ENCODE assay signal across 22 mouse cellular contexts in genomic region chr17:27790976-27791375, GRCm38 (mm10). TPM values are rescaled to one million over a fixed set of nuclear protein-coding genes. Genes with fewer than 3 reads are reported as not detected.
DNase-seq lines count a peak whose midpoint lies in the region; ATAC-seq and TF ChIP-seq lines count a peak whose summit lies in the region.
"Had no signal": no experiment of that assay in that cellular context is flagged by ENCODE, and none has a peak within 500 bp of the region (broad histone marks: within the 10 kb centered on the region; RNA-seq: fewer than 3 reads in every experiment).

No protein-coding gene starts in this region.

- no peaks in the 10 kb centered on the region for H3K27me3 ChIP-seq in kidney, postnatal 0 days (ENCODE audit: insufficient read depth, low read length)
- H3K27me3 ChIP-seq in kidney, embryonic 15.5 days = no peaks in the 10 kb centered on the region
- no peaks in the 10 kb centered on the region for H3K27me3 ChIP-seq in stomach, postnatal 0 days (ENCODE audit: control insufficient read depth, insufficient read depth, low read length)
- H3K27me3 ChIP-seq: embryonic facial prominence, embryonic 15.5 days; heart, embryonic 12.5 days; hindbrain, embryonic 15.5 days had no signal

- 86% methylated on average over 2 of the region's 2 CpGs for WGBS in kidney, postnatal 0 days
- 92% methylated on average over 2 of the region's 2 CpGs for WGBS in kidney, embryonic 15.5 days
- 77% methylated on average over 2 of the region's 2 CpGs for WGBS in stomach, postnatal 0 days

- H3K9ac ChIP-seq in kidney, postnatal 0 days (ENCODE audit: low read depth, low read length) = no peak overlapping the region
- H3K9ac ChIP-seq in kidney, embryonic 15.5 days = no peak overlapping the region
- 0 out of 2 replicates have a peak overlapping the region, but pooled peaks have one; percentile 27 for H3K9ac ChIP-seq in stomach, postnatal 0 days (ENCODE audit: low read length)
- H3K9ac ChIP-seq: embryonic facial prominence, embryonic 15.5 days; heart, embryonic 12.5 days; hindbrain, embryonic 15.5 days had no signal

- TF ChIP-seq EP300 in stomach, postnatal 0 days (optimal IDR thresholded peaks at IDR 0.05) = no peak

- peak; percentile 76; the same call in 1 of the 2 replicates for ATAC-seq in frontal cortex, adult (ENCODE audit: low TSS enrichment)
- ATAC-seq in kidney, postnatal 0 days (replicated peaks; ENCODE audit: low FRiP score, low read depth) = no peak
- ATAC-seq in kidney, embryonic 15.5 days (replicated peaks; ENCODE audit: low FRiP score) = no peak
- no peak for ATAC-seq in stomach, postnatal 0 days (ENCODE audit: low FRiP score, low TSS enrichment)
- ATAC-seq: forebrain, embryonic 14.5 days had no signal

- no peak overlapping the region for H3K4me3 ChIP-seq in kidney, postnatal 0 days (replicated peaks; ENCODE audit: low read depth, low read length)
- no peak overlapping the region for H3K4me3 ChIP-seq in kidney, embryonic 15.5 days (replicated peaks)
- no peak overlapping the region for H3K4me3 ChIP-seq in stomach, postnatal 0 days (ENCODE audit: low read depth, low read length)
- H3K4me3 ChIP-seq: embryonic facial prominence, embryonic 15.5 days; erythroblast, embryonic 14.5 days; forebrain, embryonic 10.5 days; heart, embryonic 12.5 days; hindbrain, embryonic 15.5 days had no signal

- DNase-seq in frontal cortex, postnatal 14 days (ENCODE audit: low spot score in 2 of 2) = no peak
- no peak for DNase-seq in kidney, postnatal 0 days (ENCODE audit: low spot score)
- DNase-seq in right cerebral cortex, adult 18-20 months = peak; percentile 27
- DNase-seq in right cerebral cortex, postnatal 10 days (ENCODE audit: low spot score in 2 of 2) = no peak
- no peak for DNase-seq in stomach, postnatal 0 days (ENCODE audit: low spot score)
- no peak for DNase-seq in thymus, postnatal 0 days (ENCODE audit: low spot score)
- DNase-seq: adrenal gland, postnatal 10 days; B cell, adult 2 months; cerebellum, adult 2 months; cerebellum, postnatal 14 days; embryo, embryonic 11 days; gastrocnemius, postnatal 25 days; heart, postnatal 36 days had no signal

- 0 out of 2 replicates have a peak, but pooled peaks cover 4% of the 10 kb centered on the region for H3K36me3 ChIP-seq in kidney, postnatal 0 days (ENCODE audit: insufficient read depth, low read length)
- H3K36me3 ChIP-seq in kidney, embryonic 15.5 days = peaks cover 26% of the 10 kb centered on the region
- H3K36me3 ChIP-seq in stomach, postnatal 0 days (ENCODE audit: control insufficient read depth, insufficient read depth, low read length) = peaks cover 6% of the 10 kb centered on the region; the same call in 1 of the 2 replicates

- H3K27ac ChIP-seq in kidney, postnatal 0 days = no peak overlapping the region
- H3K27ac ChIP-seq in kidney, embryonic 15.5 days = no peak overlapping the region
- H3K27ac ChIP-seq in stomach, postnatal 0 days (replicated peaks) = no peak overlapping the region
- H3K27ac ChIP-seq: embryonic facial prominence, embryonic 15.5 days; forebrain, embryonic 10.5 days; hindbrain, embryonic 15.5 days had no signal

- TF ChIP-seq CTCF in kidney, postnatal 0 days (IDR thresholded peaks at IDR 0.05; ENCODE audit: low read depth) = 0 out of 2 replicates have a peak, but pooled peaks have one; percentile 3
- no peak for TF ChIP-seq CTCF in stomach, postnatal 0 days (IDR thresholded peaks at IDR 0.05; ENCODE audit: low read depth)

- H3K4me2 ChIP-seq in kidney, postnatal 0 days (ENCODE audit: low read length) = no peak overlapping the region
- H3K4me2 ChIP-seq in kidney, embryonic 15.5 days = no peak overlapping the region
- no peak overlapping the region for H3K4me2 ChIP-seq in stomach, postnatal 0 days (replicated peaks; ENCODE audit: low read depth)
- H3K4me2 ChIP-seq: embryonic facial prominence, embryonic 15.5 days; heart, embryonic 12.5 days; hindbrain, embryonic 15.5 days had no signal

- H3K4me1 ChIP-seq in kidney, postnatal 0 days (replicated peaks; ENCODE audit: insufficient read depth, low read length) = no peaks in the 10 kb centered on the region
- peaks cover 10% of the 10 kb centered on the region; the same call in 1 of the 2 replicates for H3K4me1 ChIP-seq in kidney, embryonic 15.5 days
- H3K4me1 ChIP-seq in stomach, postnatal 0 days (replicated peaks; ENCODE audit: control insufficient read depth, insufficient read depth) = peaks cover 2% of the 10 kb centered on the region; the same call in 1 of the 2 replicates
- H3K4me1 ChIP-seq: forebrain, embryonic 10.5 days had no signal

- no peaks in the 10 kb centered on the region for H3K9me3 ChIP-seq in kidney, postnatal 0 days (replicated peaks; ENCODE audit: low read length)
- H3K9me3 ChIP-seq in kidney, embryonic 15.5 days (replicated peaks) = no peaks in the 10 kb centered on the region
- no peaks in the 10 kb centered on the region for H3K9me3 ChIP-seq in stomach, postnatal 0 days (ENCODE audit: control insufficient read depth, low read length)
- H3K9me3 ChIP-seq: embryonic facial prominence, embryonic 15.5 days; forebrain, embryonic 10.5 days; G1E; heart, embryonic 12.5 days; hindbrain, embryonic 15.5 days had no signal

RNA-seq across cellular contexts. Expression of gene D17Wsu92e, which starts 29.5 kb away (rescaled TPM):
- polyA plus RNA-seq in kidney, postnatal 0 days (2015; fragmentation: Nextera tagmentation; extraction: Ambion mirVana) = 19.6 and 20.4 TPM in 2 replicates
- 16.7 and 16.8 TPM in 2 replicates for polyA plus RNA-seq in kidney, embryonic 15.5 days (2015; fragmentation: Nextera tagmentation; extraction: Ambion mirVana)
- polyA plus RNA-seq in stomach, postnatal 0 days (2015; fragmentation: Nextera tagmentation; extraction: Ambion mirVana) = 23.3 and 25.4 TPM in 2 replicates
- polyA plus RNA-seq in thymus, postnatal 0 days (2015; fragmentation: Nextera tagmentation; extraction: Ambion mirVana) = 16.7 and 20.8 TPM in 2 replicates

RNA-seq across cellular contexts. Expression of gene Snrpc, which starts 47.0 kb away (rescaled TPM):
- 258 and 263 TPM in 2 replicates for polyA plus RNA-seq in kidney, postnatal 0 days (2015; fragmentation: Nextera tagmentation; extraction: Ambion mirVana)
- polyA plus RNA-seq in kidney, embryonic 15.5 days (2015; fragmentation: Nextera tagmentation; extraction: Ambion mirVana) = 330 and 331 TPM in 2 replicates
- 163 and 179 TPM in 2 replicates for polyA plus RNA-seq in stomach, postnatal 0 days (2015; fragmentation: Nextera tagmentation; extraction: Ambion mirVana)
- 383 and 386 TPM in 2 replicates for polyA plus RNA-seq in thymus, postnatal 0 days (2015; fragmentation: Nextera tagmentation; extraction: Ambion mirVana)
